Mouse (Mus musculus): ENCODE measurements around the gene Hoxd9.

Gene Hoxd9

DNA sequence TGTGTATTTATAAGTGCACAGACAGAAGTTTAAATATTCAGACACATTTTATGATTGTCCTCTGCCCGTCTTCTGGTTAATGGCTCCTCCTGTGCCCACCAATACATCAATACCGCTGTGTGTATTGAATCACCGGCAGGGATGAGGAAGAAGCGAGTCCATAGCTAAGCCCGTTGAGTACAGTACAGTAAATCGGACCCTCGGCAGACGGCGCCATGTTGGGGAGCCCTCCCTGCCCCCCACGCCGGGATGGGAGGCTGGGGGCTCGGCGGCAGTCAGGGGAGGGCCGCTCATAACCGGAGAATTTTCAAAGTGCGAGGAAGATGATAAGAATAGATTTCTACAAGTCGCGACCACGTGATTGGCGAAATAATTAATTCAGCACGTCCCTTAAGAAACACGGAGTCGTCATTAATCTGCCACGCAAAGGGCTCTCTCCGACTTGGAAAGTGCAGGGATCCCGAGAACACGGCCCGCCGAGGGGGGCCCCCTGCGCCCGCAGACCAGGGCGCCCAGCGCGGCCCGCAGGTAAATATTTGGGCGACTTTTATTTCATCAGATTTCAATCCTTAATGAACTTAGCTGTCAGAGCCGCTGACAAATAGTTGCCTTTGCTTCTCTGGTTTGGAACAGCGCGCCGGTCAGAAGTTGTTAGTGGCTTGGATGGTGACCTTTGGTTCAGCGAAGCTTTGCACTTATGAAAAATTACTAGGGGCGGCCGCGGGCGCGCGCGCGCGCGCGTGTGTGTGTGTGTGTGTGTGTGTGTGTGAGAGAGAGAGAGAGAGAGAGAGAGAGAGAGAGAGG lies 35.2 kb downstream of the Hoxd9 start:
- DNase-seq (ENCODE audit: low spot score in 2 of 2), result no peak

DNA sequence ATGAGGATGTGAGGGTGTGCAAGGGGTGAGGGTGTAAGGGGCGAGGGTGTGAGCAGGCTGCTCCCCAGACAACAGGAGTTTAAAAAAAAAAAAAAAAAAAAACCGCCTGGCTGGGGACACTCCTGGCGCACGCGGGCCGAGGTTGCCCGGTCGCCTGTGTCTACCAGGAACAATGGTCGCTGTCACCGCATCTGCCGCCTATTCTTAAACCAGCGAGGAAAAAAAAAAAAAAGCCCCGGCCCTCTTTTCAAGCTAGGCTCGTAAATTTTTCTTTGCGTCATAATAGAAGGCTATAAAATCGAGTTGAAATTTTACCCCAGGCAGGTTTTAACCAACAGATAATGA lies 35.8 kb downstream of the Hoxd9 start:
- no peak for DNase-seq (ENCODE audit: low spot score in 2 of 2)

DNA sequence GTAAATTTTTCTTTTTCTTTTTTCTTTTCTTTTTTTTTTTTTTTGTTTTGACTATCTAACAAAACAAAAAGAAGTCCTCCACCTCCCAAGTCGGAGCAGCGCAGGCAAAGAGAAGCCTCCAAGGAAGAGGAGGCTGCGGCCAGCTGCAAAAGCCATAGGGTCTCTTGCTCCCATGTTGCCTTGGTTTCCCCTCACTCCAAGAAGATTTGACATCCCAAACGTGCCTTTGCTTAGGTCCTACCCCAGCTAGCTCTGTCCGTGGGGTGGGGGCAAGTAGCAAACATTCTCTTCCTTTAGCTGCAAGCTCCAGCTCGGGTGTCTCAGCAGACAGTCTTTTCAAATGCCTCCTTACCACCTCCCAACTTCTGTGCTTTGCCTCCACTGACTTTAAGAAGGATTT lies 36.2 kb downstream of the Hoxd9 start:
- DNase-seq (ENCODE audit: low spot score in 2 of 2), result no peak

DNA sequence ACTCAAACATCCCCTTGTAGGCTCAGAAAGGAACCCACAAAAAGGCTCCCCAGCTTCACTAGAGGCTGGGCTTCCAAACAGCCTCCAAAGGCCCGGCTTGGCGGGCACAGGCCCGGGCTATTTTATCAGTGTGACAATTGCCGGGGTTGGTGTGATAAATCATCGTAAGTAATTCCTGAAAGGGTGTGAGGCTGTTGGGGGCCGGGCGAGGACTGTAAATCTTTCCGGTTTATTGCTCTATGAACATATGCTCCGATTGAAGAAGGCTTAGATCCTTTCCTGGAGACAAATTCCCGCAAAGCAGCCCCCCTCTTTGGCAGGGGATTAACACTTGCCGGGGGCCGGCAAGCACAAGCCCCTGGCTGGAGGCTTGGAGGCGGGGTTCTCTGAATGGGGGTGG lies 36.9 kb downstream of the Hoxd9 start:
- no peak for DNase-seq (ENCODE audit: low spot score in 2 of 2)

DNA sequence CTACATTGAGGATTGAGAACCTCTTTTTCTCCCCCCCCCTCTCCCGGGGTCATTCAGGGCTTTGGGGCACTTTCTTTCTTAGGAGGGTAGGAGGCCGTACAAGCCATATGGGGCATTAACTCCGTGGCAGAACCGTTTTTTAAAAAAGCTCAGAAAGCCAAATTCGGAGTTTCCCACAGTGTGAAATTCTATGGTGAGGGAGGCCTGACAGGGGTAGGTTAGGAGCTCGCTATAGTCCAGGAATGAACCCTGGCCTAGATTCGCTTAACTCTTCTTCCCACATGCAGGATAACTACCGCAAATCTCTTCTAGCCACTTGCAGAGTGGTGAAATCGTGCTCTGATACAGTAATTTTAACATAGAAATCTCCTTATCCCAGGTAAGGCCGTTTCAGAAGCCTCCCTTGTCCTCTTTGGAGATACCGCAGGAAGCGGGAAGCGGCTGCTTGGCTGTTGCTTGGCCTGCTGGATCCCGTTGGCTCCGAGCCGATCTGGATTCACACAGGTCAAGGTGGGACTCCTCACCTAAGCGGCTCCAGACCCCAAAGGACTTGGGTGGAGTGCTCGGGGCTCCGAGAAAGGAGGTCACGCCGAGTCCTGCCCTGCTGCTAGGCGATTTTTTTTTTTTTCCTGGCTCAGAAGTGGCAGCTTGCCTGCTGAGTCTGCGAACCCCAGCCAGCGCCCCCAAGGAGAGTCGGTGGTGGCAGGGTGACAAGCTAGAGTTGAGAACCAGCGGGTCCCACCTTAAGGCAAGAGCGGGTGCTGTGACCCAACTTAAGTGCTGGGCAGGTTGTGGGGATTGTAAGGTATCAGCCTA lies 37.7 kb downstream of the Hoxd9 start:
- no peak for DNase-seq (ENCODE audit: low spot score in 2 of 2)

DNA sequence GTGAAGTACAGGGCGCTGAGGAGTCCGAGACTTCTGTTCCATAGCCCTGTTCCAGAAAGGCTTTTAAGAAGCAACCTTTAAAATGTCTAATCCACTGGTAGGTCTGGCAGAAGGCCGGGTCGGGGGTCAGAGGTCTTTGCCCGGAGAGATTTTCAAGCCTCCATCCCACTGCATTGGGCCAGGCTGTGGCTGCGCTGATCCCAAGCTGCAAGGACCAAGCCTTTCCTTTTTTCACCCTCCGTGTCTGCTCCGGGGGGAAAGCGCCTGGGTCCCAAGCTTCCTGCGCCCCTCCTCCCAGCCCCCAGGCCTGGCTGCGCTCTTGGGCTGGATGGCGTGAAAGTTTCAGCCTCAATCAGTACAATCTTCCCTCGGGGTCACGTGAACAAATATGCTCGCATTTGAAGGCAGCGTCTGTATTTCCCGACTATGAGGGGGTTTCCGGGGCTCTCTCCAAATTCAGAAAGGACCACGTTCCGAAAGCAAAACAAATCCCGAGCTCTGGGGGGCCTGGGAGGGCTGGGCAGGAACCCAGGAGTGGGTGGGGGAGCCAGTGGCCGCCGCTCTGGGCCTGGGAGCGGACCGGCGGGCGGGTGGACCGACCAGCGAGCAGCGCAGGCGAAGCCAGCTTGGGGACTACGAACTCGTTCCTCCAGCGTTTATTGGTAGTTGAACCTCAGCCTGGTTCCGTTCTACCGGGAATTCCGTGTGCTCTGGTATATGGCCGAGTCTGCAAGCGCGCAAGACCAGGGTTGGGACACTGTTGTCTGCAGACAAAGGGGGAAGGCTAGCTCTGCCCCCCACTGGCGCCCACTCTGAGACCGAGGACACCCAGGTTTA lies 38.5 kb downstream of the Hoxd9 start:
- no peak for DNase-seq (ENCODE audit: low spot score in 2 of 2)

DNA sequence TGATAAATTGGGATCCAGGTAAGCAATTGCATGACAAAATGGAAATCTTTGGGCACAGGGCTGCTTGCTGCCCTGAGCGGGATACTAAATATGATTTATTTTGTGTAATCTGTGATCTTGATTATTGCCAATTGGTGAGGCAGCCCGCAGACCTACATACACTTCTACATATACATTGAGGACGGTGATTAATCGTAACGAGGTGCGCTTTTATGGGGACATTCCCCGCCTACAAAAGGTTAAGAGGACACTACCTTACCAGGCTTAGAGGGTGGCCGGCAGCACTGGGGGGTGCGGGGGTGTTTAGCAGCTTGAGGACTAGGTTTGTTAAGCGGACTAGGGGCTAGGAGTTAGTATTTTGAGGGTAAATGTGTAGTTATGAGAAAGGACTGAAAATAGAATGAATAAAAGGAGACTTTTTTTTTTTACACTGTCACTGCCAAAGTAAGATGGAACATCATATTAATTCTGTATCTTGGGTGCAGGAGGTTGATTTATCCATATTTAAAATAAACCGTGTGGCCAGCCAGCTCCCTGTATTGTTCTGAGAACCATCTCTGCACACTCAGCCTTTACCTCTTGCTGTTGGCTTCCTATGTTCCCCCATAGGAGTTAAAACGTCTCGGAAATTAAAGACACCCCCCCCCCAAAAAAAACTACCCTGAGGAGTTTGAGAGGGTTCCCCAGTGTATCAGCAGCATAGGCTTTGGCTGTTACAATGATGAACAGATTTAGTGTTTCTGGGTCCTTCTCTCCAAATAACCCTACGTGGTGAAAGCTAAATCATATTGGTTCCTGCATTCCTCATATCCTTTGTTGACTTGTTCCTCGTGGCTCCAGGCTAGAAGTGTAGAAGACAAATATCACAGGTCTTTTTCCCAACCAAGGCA lies 39.4 kb downstream of the Hoxd9 start:
- no peak for DNase-seq (ENCODE audit: low spot score in 2 of 2)

DNA sequence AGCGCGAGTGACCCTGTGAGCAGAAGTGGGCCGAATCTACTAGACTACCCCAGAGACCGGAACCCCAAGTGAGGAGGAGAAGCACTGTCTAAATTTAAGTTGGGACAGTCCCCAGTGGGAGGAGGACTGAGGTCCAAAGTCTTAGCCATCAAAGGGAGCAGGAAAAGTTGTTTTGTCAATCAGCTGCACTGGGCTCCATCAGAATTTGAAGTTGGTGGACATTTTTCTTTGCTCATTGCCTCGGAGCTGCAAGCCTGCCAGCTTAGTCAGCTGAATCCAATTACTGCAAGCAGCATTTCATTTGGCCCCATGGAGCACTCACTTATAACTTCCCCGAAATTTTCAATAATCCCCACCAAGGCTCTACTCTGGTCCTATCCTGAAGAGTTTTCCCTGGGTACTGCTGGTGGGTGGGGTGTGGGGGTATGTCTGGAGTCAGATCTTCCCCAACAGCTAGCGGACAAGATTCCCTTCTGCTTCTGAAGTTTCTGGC lies 40.1 kb downstream of the Hoxd9 start:
- no peak for DNase-seq (ENCODE audit: low spot score in 2 of 2)

DNA sequence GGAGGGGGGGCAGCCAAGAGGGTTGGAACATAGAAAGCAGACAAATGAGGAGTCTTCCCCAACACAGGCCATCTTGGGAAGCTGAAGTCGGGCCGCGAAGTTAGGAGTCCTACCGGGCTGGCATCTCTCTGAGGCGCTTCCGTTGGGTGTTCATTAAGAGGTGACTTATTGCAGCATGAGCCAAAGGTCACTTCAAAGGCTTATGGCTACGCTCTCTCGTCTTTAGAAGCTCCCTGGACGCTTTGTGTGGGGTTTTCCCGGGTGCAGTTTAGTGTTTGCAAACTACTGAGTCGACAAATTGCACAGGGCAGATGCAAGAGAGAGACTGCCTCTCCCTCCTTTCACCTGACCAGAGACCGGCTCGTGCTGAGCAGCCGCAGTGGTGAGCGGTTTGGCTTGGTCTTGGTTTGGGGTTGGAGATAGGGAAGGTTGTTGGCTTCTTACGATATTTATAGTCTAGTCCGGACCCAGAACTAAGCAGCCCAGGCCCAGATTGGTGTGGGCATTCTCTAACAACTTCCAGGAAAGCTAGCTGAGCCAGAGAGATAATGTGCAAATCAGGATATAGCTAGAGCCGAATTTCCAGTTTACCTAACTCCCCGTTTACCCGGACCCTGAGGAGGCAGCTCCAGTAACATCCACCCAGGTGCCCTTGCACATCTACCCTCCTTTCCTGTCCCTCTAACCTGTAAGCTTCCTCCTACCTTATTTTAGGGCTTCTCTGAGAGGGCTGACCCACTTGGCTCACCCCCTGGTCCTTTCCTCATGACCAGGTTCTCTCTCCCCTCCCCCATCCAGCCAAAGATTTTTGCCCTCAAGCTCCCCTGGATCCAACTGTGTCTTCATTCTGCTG lies 41.3 kb downstream of the Hoxd9 start:
- no peak for DNase-seq (ENCODE audit: low spot score in 2 of 2)

DNA sequence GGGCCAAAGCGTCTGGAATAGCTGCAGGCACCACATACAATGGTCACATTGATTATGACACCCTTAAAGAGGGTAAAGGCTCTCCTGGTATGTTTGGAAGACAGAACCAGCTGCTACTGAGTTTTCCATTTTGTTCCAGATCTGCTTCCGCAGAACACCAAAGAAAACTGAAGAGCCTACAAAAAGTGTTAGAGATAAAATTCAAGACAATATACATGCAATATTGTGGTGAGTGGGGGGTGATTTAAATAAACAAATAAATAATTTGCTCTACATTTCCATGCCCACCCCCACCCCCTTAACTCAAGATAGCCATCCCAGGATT lies 41.9 kb downstream of the Hoxd9 start:
- DNase-seq (ENCODE audit: low spot score in 2 of 2), result no peak

DNA sequence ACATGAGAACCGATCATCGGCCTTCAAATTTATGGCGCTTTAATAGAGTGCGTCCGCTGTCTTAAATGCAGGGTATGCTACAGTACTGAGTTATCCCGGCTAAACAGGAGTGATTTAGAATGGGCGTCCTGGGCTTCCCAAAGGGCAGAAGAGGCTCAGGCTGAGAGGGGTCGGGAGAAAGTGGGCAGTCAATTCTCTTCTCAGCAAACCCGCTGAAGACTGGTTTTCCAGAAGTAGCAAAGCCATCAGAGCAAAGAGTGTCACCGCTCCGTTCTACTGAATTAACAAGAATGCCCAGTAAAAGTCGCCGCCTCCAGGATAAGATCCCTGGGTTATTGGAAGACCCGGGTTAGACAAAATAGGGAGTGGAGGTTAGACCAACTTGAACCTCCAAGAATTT lies 42.3 kb downstream of the Hoxd9 start:
- no peak for DNase-seq (ENCODE audit: low spot score in 2 of 2)

DNA sequence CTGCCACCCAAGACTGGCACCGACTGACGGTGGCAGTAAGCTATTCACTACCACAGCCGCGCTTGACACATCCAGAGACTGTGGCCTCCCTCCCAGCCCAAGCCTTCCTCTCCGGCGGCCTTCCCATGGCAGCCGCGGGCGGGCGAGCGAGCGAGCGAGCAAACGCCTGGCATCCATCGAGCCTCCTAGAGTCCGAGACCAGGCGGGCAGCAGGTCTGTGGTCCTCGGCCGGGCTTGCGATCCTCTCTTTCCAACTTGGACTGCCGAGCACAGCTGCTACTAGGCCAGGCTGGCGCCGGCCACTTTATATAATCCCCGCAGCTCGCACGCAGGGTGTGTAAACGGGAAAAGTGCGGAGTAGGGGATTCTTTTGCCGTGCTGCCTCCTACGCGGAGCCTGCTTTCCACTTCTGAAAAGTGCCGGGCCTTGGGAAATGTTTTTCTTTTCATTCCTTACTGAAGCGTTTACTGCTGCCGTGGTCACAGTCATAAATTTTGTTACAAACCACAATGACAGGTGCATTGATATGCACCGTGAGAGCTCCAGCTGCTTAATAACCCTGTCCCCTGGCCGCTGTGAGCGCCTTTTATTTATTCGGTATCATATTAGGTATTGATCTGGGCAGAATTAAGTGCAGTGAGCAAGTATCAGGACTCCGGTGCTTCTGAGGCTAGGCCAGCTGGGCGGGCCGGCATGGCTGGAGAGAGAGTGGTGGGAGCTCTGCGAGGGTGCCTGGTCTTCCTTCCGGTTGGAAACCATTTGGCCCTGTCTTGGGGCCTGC lies 43.0 kb downstream of the Hoxd9 start:
- DNase-seq (ENCODE audit: low spot score in 2 of 2), result no peak

DNA sequence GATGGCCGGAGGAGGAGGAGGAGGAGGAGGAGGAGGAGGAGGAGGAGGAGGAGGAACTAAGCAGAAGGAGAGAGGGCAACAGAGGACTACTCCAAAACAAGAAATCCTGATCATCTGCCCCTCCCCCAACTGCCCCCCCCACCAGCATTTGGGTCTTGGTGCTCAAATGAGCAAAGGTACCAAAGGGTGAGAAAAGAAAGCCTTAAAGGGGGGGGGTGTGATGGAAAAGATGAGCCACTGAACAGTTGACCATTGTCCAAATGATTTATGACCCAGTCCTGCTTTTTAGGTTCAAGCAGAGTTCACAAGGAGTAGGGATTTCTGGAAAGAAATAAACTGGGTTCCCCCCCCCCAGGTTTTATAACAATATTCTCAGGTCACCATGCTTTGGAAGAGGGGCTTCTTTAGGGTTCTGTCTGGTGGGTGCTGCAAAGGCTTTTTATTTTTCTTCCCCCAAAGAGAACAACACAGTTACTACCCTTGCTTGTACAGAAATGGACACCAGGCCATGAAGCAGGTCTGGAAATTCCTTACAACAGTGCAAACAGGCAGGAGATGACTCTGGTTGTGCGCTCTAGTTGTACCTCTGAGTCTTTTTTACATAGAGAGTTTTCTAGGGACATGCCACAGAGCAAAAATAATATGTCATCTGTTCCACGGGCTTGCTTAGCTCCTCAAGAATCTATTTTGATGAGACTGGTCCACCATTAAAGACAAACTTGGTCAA lies 43.9 kb downstream of the Hoxd9 start:
- no peak for DNase-seq (ENCODE audit: low spot score in 2 of 2)

DNA sequence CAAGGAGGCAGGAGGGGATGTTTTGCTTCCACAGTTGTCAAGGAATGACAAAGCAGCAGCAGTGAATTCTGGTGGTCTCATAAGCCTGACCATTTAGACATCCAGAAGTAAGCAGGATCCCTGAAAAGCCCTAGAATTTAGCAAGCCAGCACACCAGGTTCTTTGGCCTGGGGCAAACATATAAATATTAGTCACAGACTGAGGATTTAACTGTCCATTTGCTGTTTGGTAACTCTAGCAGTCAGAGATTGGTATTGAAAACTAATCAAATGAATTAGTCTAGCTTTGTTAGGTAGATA lies 44.4 kb downstream of the Hoxd9 start:
- no peak for DNase-seq (ENCODE audit: low spot score in 2 of 2)

DNA sequence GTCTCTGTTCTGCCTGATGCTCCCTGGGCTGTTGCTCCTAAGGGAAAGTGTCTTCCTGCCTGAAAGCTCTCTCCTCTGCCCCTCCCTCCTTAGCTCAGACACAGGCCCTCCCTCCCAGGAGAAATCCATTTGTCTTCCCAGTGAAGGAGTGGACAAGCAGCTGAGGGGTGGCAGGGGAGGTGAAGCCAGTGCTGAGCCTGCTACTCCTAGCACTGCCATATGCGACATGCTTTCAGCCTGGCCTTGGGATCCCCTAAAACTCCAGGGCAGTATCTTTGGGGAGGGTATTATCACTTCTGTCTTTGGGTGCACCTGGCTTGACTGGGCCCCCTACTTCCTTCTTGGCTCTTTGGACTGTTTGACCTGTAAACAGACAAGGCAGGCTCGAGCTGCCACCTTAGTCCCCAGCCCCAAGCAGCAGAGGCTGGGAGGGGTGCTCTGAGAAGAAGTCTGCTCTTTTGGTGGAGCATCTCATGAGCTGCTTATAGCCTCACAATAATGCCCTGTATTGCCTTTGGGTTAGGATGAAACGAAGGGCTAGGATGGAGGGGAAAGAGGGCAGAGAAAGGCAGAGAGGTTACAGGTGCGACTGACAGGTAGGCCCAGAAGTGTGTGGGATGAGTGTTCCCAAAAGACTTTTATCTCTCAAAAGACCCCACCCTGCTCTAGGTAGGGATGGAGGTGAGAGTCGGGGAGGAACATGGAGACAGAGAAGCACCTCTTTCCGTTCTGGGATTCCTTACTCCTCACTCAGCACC lies 48.2 kb downstream of the Hoxd9 start:
- no peak for DNase-seq (ENCODE audit: low spot score in 2 of 2)

DNA sequence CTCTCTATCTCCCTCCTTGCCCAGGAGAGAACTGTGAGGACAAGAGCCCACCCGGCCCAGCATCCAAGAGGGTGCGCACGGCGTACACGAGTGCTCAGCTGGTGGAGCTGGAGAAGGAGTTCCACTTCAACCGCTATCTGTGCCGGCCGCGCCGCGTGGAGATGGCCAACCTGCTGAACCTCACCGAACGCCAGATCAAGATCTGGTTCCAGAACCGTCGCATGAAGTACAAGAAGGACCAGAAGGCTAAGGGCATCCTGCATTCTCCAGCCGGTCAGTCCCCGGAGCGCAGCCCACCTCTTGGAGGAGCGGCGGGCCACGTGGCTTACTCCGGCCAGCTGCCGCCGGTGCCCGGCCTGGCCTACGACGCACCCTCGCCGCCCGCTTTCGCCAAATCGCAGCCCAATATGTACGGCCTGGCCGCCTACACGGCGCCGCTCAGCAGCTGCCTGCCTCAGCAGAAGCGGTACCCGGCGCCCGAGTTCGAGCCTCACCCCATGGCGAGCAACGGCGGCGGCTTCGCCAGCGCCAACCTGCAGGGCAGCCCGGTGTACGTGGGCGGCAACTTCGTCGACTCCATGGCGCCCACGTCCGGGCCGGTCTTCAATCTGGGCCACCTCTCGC lies 48.9 kb downstream of the Hoxd9 start:
- no peak for DNase-seq (ENCODE audit: low spot score in 2 of 2)

DNA sequence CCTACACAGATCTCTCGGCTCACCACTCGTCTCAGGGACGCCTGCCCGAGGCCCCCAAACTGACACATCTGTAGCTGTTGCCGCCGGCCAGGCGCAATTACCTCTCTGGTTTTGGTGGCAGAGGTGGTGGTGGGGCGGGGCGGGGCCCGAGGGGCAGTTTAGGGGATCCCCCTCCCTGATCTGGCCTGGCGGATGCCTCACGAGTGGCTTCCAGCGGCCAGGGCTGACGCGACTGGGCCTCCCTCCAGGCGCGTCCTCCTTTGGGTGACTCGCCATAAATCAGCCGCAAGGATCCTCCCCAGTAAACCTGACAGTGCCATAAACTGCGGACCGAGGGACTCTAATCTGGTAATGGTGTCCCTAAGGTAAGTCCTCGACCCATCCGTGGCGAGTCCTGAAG lies 49.5 kb downstream of the Hoxd9 start:
- DNase-seq (ENCODE audit: low spot score in 2 of 2), result no peak

DNA sequence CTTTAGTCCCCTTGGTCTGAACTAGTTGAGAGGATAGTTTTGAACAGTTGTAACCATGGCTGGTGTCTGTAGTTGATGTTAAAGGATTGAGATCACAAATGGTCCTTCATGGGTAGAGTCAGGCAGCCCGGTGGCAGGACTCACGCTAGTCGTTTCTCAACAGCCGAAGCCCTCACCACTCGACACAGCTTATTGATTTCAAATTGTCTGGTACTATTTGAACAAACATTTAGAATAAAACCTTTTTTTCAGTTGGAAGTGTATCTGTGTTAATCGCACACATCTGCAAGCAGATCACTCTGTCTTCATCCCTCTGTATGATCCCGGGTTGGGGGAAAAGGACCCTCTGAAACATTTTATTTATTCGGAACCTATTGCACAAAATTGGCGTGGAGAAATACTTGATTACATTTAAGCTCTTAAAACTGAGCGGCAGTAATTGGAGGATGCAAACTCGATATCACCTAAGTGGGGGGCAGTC lies 50.2 kb downstream of the Hoxd9 start:
- no peak for DNase-seq (ENCODE audit: low spot score in 2 of 2)

All from natural killer cell, adult 2 months (primary cell).